Mouse (Mus musculus) midbrain, embryonic 13.5 days (tissue): Measurements from ENCODE around the gene Zfp14. TPM values are rescaled to one million over a fixed set of nuclear protein-coding genes. Genes with fewer than 3 reads are reported as not detected.

ENCODE experiments used
- ATAC-seq: fragments of 200-750 bp; cut with Nextera tagmentation; 2 replicates; pipeline ENCODE4 v1.8.0; 2017; ENCODE audit warnings: mild to moderate bottlenecking, moderate TSS enrichment, moderate library complexity
- H3K27ac ChIP-seq: fragments of 300-500 bp; sonication (generic); 2 replicates; pipeline ENCODE4 v1.5.1; 2015; ENCODE audit warnings: inconsistent platforms, mild to moderate bottlenecking, moderate library complexity
- H3K27me3 ChIP-seq: fragments of 300-500 bp; sonication (generic); 2 replicates; pipeline ENCODE4 v1.6.1; 2015; ENCODE audit warnings: mild to moderate bottlenecking, inconsistent platforms
- H3K36me3 ChIP-seq: fragments of 300-500 bp; sonication (generic); 2 replicates; pipeline ENCODE4 v1.6.1; 2015; ENCODE audit warnings: mild to moderate bottlenecking, inconsistent platforms
- H3K4me1 ChIP-seq: fragments of 300-500 bp; sonication (generic); replicated peaks from 2 replicates; pipeline ENCODE4 v1.6.1; 2015; ENCODE audit warnings: inconsistent platforms
- H3K4me2 ChIP-seq: fragments of 300-500 bp; sonication (generic); replicated peaks from 2 replicates; pipeline ENCODE4 v1.6.1; 2015; ENCODE audit warnings: moderate library complexity, mild to moderate bottlenecking, inconsistent platforms
- H3K4me3 ChIP-seq: fragments of 300-500 bp; sonication (generic); replicated peaks from 2 replicates; pipeline ENCODE4 v1.5.1; 2015; ENCODE audit warnings: mild to moderate bottlenecking, inconsistent platforms
- H3K9ac ChIP-seq: fragments of 300-500 bp; sonication (generic); replicated peaks from 2 replicates; pipeline ENCODE4 v1.6.1; 2015; ENCODE audit warnings: mild to moderate bottlenecking, inconsistent platforms
- H3K9me3 ChIP-seq: fragments of 300-500 bp; sonication (generic); 2 replicates; pipeline ENCODE4 v1.6.1; 2016; ENCODE audit warnings: mild to moderate bottlenecking, inconsistent platforms
- WGBS: fragments of 180-500 bp; shearing (Covaris S2); methylation state at CpG from one replicate; pipeline ENCODE4 v1.1.7; 2015; 5-methylcytosine and 5-hydroxymethylcytosine counted together
- polyA plus RNA-seq: library from polyadenylated mRNA; unstranded; fragments of >200 nt; fragmentation: Nextera tagmentation; extraction: Ambion mirVana; gene quantifications from 2 replicates; pipeline ENCODE4 v1.2.1, GENCODE M21; 2015

Gene Zfp14
- 10.4 and 12.5 TPM in 2 replicates for polyA plus RNA-seq

GRCm38 (mm10) chr7:30050882-30051548 lies at the start of gene Zfp14:
Gene Zfp14 (minus strand): TSS chr7:30051380.
- Histone ChIP-seq H3K4me2 (peak within 1 kb of the TSS; percentile 73), H3K4me1 (peaks cover 14% of the 10 kb centered on the region), H3K36me3 (peaks cover 12% of the 10 kb centered on the region), H3K27me3 (no peaks in the 10 kb centered on the region), H3K4me3 (peak within 1 kb of the TSS; percentile 83), H3K27ac (peak within 1 kb of the TSS; percentile 95), H3K9ac (peak within 1 kb of the TSS; percentile 87), H3K9me3 (no peaks in the 10 kb centered on the region)
- peak; percentile 100 for ATAC-seq
- under 1% methylated on average over 40 of the region's 40 CpGs for WGBS

- WGBS = 99% methylated on average over 13 of the region's 13 CpGs
- Histone ChIP-seq H3K36me3 (peaks cover 63% of the 10 kb centered on the region), H3K27ac (no peak overlapping the region), H3K27me3 (no peaks in the 10 kb centered on the region), H3K9ac (no peak overlapping the region), H3K4me2 (no peak overlapping the region), H3K4me1 (peaks cover 26% of the 10 kb centered on the region), H3K4me3 (no peak overlapping the region), H3K9me3 (peaks cover 14% of the 10 kb centered on the region)
- ATAC-seq = no peak
These were observed 48.1 kb upstream of the Zfp14 start for GRCm38 (mm10) chr7:30099297-30099696.

DNA sequence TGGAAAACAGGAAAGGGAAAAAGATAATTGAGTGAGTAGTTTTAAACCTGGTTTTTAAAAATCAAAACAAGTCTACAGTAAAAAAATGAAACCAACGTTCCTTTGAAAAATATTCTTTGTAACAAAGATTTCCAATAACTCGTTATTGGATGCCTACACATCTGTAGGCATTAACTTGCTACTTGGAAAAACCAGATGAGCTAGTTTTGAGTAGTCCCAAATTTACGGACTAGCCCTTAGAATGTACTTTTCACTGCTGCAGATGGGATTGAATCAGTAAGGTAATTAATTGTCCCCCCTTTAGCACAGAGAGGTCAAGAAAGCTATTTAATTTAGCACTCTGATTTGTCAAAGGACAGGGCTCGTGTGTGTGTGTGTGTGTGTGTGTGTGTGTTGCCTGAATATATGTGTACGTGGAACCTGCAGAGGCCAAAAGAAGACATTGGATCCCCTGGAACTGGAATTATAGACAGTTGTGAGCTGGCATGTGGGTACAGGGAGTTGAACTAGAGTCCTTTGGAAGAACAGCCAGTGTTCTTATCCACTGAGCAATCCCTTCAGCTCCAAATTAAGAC lies 44.5 kb upstream of the Zfp14 start:
- H3K27ac ChIP-seq = peak overlapping the region; percentile 96
- H3K36me3 ChIP-seq = peaks cover 31% of the 10 kb centered on the region
- no peak for ATAC-seq
- no peaks in the 10 kb centered on the region for H3K27me3 ChIP-seq
- H3K4me1 ChIP-seq = peaks cover 31% of the 10 kb centered on the region
- H3K9ac ChIP-seq = peak overlapping the region; percentile 81
- peak overlapping the region; percentile 53 for H3K4me3 ChIP-seq
- peak overlapping the region; percentile 76 for H3K4me2 ChIP-seq
- H3K9me3 ChIP-seq = peaks cover 3% of the 10 kb centered on the region; the same call in 1 of the 2 replicates
- 12% methylated on average over 5 of the region's 5 CpGs for WGBS

- peak within 1 kb of the TSS; percentile 96 for H3K27ac ChIP-seq
- 1% methylated on average over 26 of the region's 26 CpGs for WGBS
- H3K4me3 ChIP-seq = peak within 1 kb of the TSS; percentile 53
- H3K4me2 ChIP-seq = peak within 1 kb of the TSS; percentile 76
- ATAC-seq = peak; percentile 80
- peak within 1 kb of the TSS; percentile 81 for H3K9ac ChIP-seq
- peaks cover 31% of the 10 kb centered on the region for H3K4me1 ChIP-seq
- peaks cover 3% of the 10 kb centered on the region; the same call in 1 of the 2 replicates for H3K9me3 ChIP-seq
- peaks cover 23% of the 10 kb centered on the region for H3K36me3 ChIP-seq
- no peaks in the 10 kb centered on the region for H3K27me3 ChIP-seq
These were observed 43.7 kb upstream of the Zfp14 start, which contains the start of gene Zfp260 for GRCm38 (mm10) chr7:30094646-30095429. Gene Zfp260 (plus strand): TSS chr7:30094777.

DNA sequence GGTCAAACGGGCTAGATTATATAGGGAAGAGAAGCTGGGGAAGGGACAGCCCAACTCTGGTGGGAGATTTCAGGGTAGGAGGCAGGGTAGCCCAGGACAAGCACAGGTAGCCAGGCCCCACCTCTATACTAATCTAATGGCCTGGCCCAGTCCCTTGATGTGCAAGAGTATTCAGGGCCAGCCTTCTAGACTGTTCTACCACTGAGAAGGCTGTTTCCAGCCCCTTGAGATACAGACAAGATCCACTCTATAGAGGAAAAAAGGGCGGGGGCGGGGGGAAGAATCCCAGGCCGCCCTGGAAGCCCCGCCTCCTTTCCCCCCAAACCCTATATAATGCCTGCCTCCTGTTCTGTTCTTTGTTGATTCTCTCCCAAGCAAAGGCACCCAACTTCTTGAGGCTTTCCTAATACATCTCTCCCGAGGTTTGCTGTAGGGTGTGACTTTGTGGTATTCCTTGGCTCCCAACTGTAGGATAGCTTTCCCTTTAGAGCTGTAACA lies 42.8 kb upstream of the Zfp14 start:
- peak overlapping the region; percentile 76 for H3K4me2 ChIP-seq
- no peak overlapping the region for H3K9ac ChIP-seq
- peaks cover 39% of the 10 kb centered on the region for H3K4me1 ChIP-seq
- peaks cover 14% of the 10 kb centered on the region for H3K36me3 ChIP-seq
- no peak for ATAC-seq
- no peaks in the 10 kb centered on the region for H3K27me3 ChIP-seq
- H3K4me3 ChIP-seq = peak overlapping the region; percentile 53
- no peak overlapping the region; the same call in 1 of the 2 replicates for H3K27ac ChIP-seq
- WGBS = 73% methylated on average over 6 of the region's 6 CpGs
- H3K9me3 ChIP-seq = no peaks in the 10 kb centered on the region

GRCm38 (mm10) chr7:30092666-30093065 lies 41.5 kb upstream of the Zfp14 start:
- no peak overlapping the region for H3K27ac ChIP-seq
- peaks cover 49% of the 10 kb centered on the region for H3K4me1 ChIP-seq
- no peak overlapping the region for H3K9ac ChIP-seq
- no peak overlapping the region for H3K4me3 ChIP-seq
- H3K4me2 ChIP-seq = no peak overlapping the region
- ATAC-seq = no peak
- no peaks in the 10 kb centered on the region for H3K27me3 ChIP-seq
- H3K9me3 ChIP-seq = no peaks in the 10 kb centered on the region
- peaks cover 4% of the 10 kb centered on the region for H3K36me3 ChIP-seq
- 83% methylated on average over 9 of the region's 9 CpGs for WGBS

DNA sequence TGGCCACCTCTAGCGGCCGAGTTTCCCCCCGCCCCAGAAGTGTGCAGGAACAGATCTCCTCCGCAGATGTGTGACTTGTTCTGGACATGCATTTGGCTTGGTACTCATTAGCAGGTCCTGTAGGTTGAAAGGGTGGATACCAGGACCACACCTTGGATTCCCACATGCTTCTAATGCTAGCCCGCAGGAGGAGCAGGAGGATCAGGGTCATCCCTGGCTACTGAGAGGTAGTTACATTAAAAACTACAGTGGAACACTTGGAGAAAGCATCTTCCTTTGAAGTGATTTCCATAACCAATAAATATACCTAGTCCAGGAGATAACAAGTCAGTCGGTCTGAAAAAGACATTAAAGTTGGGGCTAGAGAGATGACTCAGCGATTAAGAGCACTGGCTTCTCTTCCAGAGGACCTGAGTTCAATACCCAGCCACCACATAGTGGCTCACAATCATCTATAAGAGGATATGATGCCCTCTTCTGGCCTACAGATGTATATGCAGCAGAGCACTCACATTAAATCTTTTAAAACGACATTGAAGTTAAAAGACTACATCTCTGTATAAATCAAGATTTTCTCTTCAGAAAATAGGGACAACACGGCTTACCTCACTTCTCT lies 39.9 kb upstream of the Zfp14 start:
- Histone ChIP-seq H3K4me2 (peak overlapping the region; percentile 87), H3K4me3 (peak overlapping the region; percentile 75), H3K36me3 (peaks cover 10% of the 10 kb centered on the region), H3K27me3 (no peaks in the 10 kb centered on the region), H3K9ac (peak overlapping the region; percentile 43; the same call in 1 of the 2 replicates), H3K4me1 (peaks cover 40% of the 10 kb centered on the region), H3K27ac (peak overlapping the region; percentile 88), H3K9me3 (no peaks in the 10 kb centered on the region)
- WGBS = 10% methylated on average over 9 of the region's 9 CpGs
- peak; percentile 3; the same call in 1 of the 2 replicates for ATAC-seq

DNA sequence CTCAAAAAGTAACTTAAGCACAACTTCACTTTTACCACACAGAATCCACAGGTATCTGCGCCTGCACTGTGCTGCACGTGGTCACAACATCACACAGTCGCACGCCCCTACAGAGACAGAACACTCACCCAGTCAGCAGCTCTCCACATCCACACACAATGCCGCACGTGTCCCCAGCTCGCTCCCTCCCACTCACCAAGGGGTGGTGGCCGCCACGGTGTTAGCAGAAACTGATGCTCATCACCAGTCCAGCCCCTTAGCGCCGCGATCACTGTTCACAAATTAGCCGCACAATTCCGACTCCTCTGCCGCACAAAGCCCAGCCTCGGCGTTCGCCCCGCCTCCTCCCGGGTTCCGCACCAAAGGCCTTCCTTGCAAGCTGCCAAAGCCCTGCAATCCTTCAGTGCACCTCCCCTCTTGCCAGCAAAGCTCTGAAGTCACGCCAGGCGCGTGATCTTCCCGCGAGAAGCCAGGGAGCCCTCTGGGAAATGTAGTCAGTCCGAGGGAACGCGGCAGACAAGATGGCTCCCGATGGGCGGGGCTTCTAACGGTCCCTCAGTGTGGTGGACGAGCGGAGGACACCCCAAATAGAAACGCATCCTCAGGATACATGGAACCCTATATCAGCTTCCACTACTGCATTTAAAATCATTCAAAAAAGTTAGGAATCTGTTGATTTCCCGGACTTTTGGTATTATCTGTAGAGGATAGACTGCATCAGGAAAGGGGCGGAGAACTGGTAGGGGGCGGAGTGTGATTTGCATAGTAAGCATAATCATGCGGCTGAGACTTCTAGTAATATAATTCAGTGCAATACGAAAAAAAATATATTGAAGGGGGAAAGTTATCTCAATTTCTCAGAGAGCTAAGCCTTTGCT lies 39.2 kb upstream of the Zfp14 start, which contains the start of the genes Gm26920 and Zfp566:
TSS of gene Gm26920 (minus strand) at position 319 of the 878 bp plus-strand sequence.
TSS of gene Zfp566 (minus strand) at position 436 of the 878 bp plus-strand sequence.
- peak within 1 kb of the TSS; percentile 88 for H3K27ac ChIP-seq
- peak within 1 kb of the TSS; percentile 81 for H3K9ac ChIP-seq
- peak within 1 kb of the TSS; percentile 75 for H3K4me3 ChIP-seq
- WGBS = under 1% methylated on average over 40 of the region's 40 CpGs
- H3K27me3 ChIP-seq = no peaks in the 10 kb centered on the region
- no peaks in the 10 kb centered on the region for H3K9me3 ChIP-seq
- H3K4me2 ChIP-seq = peak within 1 kb of the TSS; percentile 87
- H3K36me3 ChIP-seq = peaks cover 18% of the 10 kb centered on the region
- peaks cover 36% of the 10 kb centered on the region for H3K4me1 ChIP-seq
- peak; percentile 94 for ATAC-seq

- WGBS = 11% methylated on average over 6 of the region's 6 CpGs
These were observed 38.2 kb upstream of the Zfp14 start for GRCm38 (mm10) chr7:30089405-30089804.

DNA sequence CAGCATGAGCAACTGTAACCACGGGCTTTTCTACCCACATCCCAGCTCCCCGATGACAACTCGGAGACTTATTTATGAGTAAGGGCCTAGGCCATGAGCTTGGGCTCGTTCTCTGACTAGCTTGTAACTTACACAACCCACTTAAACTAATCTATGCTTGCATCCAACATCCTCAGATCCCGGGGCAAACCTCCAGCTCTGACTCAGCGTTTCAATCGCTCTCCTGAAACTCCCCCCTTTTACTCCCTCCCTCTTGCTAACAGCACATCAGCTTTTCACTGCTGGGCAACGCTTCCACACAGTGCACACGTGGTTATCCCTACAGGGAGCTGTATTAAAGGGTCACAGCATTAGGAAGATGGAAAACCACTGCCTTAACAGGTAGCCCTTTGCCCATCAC lies 35.3 kb upstream of the Zfp14 start:
- Histone ChIP-seq H3K9me3 (no peaks in the 10 kb centered on the region), H3K27ac (no peak overlapping the region), H3K27me3 (no peaks in the 10 kb centered on the region), H3K4me3 (no peak overlapping the region), H3K4me2 (no peak overlapping the region), H3K9ac (no peak overlapping the region), H3K36me3 (peaks cover 51% of the 10 kb centered on the region), H3K4me1 (peaks cover 29% of the 10 kb centered on the region)
- ATAC-seq = no peak
- WGBS = 90% methylated on average over 9 of the region's 9 CpGs

More at GRCm38 (mm10) chr7:30089405-30089804, 38.2 kb upstream of the Zfp14 start:
- Histone ChIP-seq H3K4me3 (peak overlapping the region; percentile 75), H3K27me3 (no peaks in the 10 kb centered on the region), H3K9ac (peak overlapping the region; percentile 81), H3K9me3 (no peaks in the 10 kb centered on the region), H3K4me2 (peak overlapping the region; percentile 87), H3K27ac (no peak overlapping the region), H3K36me3 (peaks cover 27% of the 10 kb centered on the region), H3K4me1 (peaks cover 36% of the 10 kb centered on the region)
- ATAC-seq = no peak
